ENCODE assay signal across 9 mouse cellular contexts in genomic region chr5:139730712-139731486, GRCm38 (mm10). TPM values are rescaled to one million over a fixed set of nuclear protein-coding genes. Genes with fewer than 3 reads are reported as not detected.
A peak's percentile ranks its signal among the peaks of the same experiment; 100 is the strongest.
DNase-seq lines count a peak whose midpoint lies in the region; ATAC-seq and TF ChIP-seq lines count a peak whose summit lies in the region.
"Had no signal": no experiment of that assay in that cellular context is flagged by ENCODE, and none has a peak within 500 bp of the region (broad histone marks: within the 10 kb centered on the region; RNA-seq: fewer than 3 reads in every experiment).

No protein-coding gene starts in this region.

- H3K4me3 ChIP-seq in heart, embryonic 12.5 days = no peak overlapping the region
- H3K4me3 ChIP-seq in embryonic facial prominence, embryonic 12.5 days = no peak overlapping the region
- no peak overlapping the region for H3K4me3 ChIP-seq in left cerebral cortex, adult 2 months

- H3K27ac ChIP-seq in heart, embryonic 12.5 days (ENCODE audit: poor library complexity, severe bottlenecking) = peak overlapping the region; percentile 27; the same call in 1 of the 2 replicates
- peak overlapping the region; percentile 92 for H3K27ac ChIP-seq in embryonic facial prominence, embryonic 12.5 days
- H3K27ac ChIP-seq in left cerebral cortex, adult 2 months = no peak overlapping the region; the same call in none of the 2 replicates

- TF ChIP-seq CTCF in left cerebral cortex, adult 2 months (IDR thresholded peaks at IDR 0.05) = no peak

- intact Hi-C loops in left cerebral cortex, adult 2 months (cut with DNase I) = no loop called here

- no peaks in the 10 kb centered on the region for H3K36me3 ChIP-seq in heart, embryonic 12.5 days
- H3K36me3 ChIP-seq in embryonic facial prominence, embryonic 12.5 days = no peaks in the 10 kb centered on the region

- no peaks in the 10 kb centered on the region for H3K9me3 ChIP-seq in heart, embryonic 12.5 days (replicated peaks)
- H3K9me3 ChIP-seq in embryonic facial prominence, embryonic 12.5 days = no peaks in the 10 kb centered on the region
- H3K9me3 ChIP-seq: G1E had no signal

- H3K4me2 ChIP-seq in heart, embryonic 12.5 days = no peak overlapping the region
- H3K4me2 ChIP-seq in embryonic facial prominence, embryonic 12.5 days (replicated peaks) = peak overlapping the region; percentile 23

- peaks cover 12% of the 10 kb centered on the region for H3K27me3 ChIP-seq in heart, embryonic 12.5 days (replicated peaks)
- no peaks in the 10 kb centered on the region for H3K27me3 ChIP-seq in embryonic facial prominence, embryonic 12.5 days

- no peak for ATAC-seq in heart, embryonic 12.5 days (ENCODE audit: insufficient number of reproducible peaks, low FRiP score)
- ATAC-seq in embryonic facial prominence, embryonic 12.5 days (ENCODE audit: insufficient number of reproducible peaks, insufficient read depth, low FRiP score, low TSS enrichment) = no peak; the same call in 1 of the 2 replicates

- H3K4me1 ChIP-seq in heart, embryonic 12.5 days (replicated peaks) = peaks cover 50% of the 10 kb centered on the region
- H3K4me1 ChIP-seq in embryonic facial prominence, embryonic 12.5 days = peaks cover 53% of the 10 kb centered on the region

- DNase-seq in heart, adult 9 months (ENCODE audit: low spot score in 2 of 2) = no peak
- peak; percentile 84 for DNase-seq in MN1 (ENCODE audit: low spot score)
- DNase-seq in kidney, postnatal 36 days = peak; percentile 29 to 55
- DNase-seq in retina, postnatal 1 day = peak; percentile 74
- no peak for DNase-seq in left cerebral cortex, adult 2 months (ENCODE audit: extremely low spot score in 1 of 2, low spot score in 2 of 2)
- DNase-seq in urinary bladder, postnatal 10 days (ENCODE audit: low spot score) = no peak

- 54% methylated on average over 8 of the region's 8 CpGs for WGBS in heart, embryonic 12.5 days
- 23% methylated on average over 8 of the region's 8 CpGs for WGBS in embryonic facial prominence, embryonic 12.5 days

- peak overlapping the region; percentile 18 for H3K9ac ChIP-seq in heart, embryonic 12.5 days
- no peak overlapping the region; the same call in 1 of the 2 replicates for H3K9ac ChIP-seq in embryonic facial prominence, embryonic 12.5 days

RNA-seq across cellular contexts. Expression of gene Micall2, which starts 5.2 kb away (rescaled TPM):
- polyA plus RNA-seq in heart, embryonic 12.5 days (2016; fragmentation: Nextera tagmentation; extraction: Ambion mirVana) = 2.1 and 3.4 TPM in 2 replicates
- 7.7 and 8.4 TPM in 2 replicates for polyA plus RNA-seq in embryonic facial prominence, embryonic 12.5 days (2016; fragmentation: Nextera tagmentation; extraction: Ambion mirVana)
- 1 to 10 TPM; 2.2 to 3.7 TPM for total RNA-seq in left cerebral cortex, adult 2 months (2021)

RNA-seq across cellular contexts. Expression of gene Ints1, which starts 44.6 kb away (rescaled TPM):
- 24.2 and 32.7 TPM in 2 replicates for polyA plus RNA-seq in heart, embryonic 12.5 days (2016; fragmentation: Nextera tagmentation; extraction: Ambion mirVana)
- 33.6 and 34.5 TPM in 2 replicates for polyA plus RNA-seq in embryonic facial prominence, embryonic 12.5 days (2016; fragmentation: Nextera tagmentation; extraction: Ambion mirVana)
- 100 to 1,000 TPM in 1 of 2 experiments, 10 to 100 TPM in 1; 91.9 to 102 TPM for total RNA-seq in left cerebral cortex, adult 2 months (2021)

Comparison
In these comparisons a context has a peak if more than half of its experiments do, and no peak if none do; other contexts are left out.
1. DNase-seq: peak in MN1 (single experiment), kidney, postnatal 36 days (2 of 2) and retina, postnatal 1 day (single experiment); none in heart, adult 9 months (0 of 2), left cerebral cortex, adult 2 months (0 of 2) and urinary bladder, postnatal 10 days (single experiment).